Mouse (Mus musculus) MEL (cell line): Measurements from ENCODE around the gene BC147527. TPM values are rescaled to one million over a fixed set of nuclear protein-coding genes. Genes with fewer than 3 reads are reported as not detected.
"Not testable (repeated sequence)": the region's sequence is repeated elsewhere in the genome, so short reads cannot be mapped to it uniquely, and the experiment has no call there.

Source experiments
- DNase-seq: peaks from one replicate; pipeline ENCODE4 v3.0.0; 2011; ENCODE audit warnings: low read depth, low spot score
- H3K27ac ChIP-seq: 2 replicates; pipeline ENCODE4 v1.5.1; 2012; ENCODE audit warnings: low read depth, mild to moderate bottlenecking, control low read depth, low read length, moderate library complexity; ENCODE audit not compliant: control insufficient read depth
- H3K27me3 ChIP-seq, 2 experiments: fragments of 150-350 bp in 1 of 2; sonication (generic) in 1 of 2; 2 replicates each; pipeline ENCODE4 v1.6.1; 2012; ENCODE audit warnings: low read length in 2 of 2, mild to moderate bottlenecking in 2 of 2, improper control_type of control experiment in 1 of 2, moderate library complexity in 1 of 2; ENCODE audit not compliant: insufficient read depth in 2 of 2, control insufficient read depth in 1 of 2
- H3K36me3 ChIP-seq, 2 experiments: 2 replicates each; pipeline ENCODE4 v1.6.1; 2012 to 2014; ENCODE audit warnings: low read length in 2 of 2, improper control_type of control experiment in 1 of 2, inconsistent platforms in 1 of 2, mild to moderate bottlenecking in 1 of 2; ENCODE audit not compliant: insufficient read depth in 2 of 2, control insufficient read depth in 1 of 2
- H3K4me1 ChIP-seq, 2 experiments: fragments of 150-350 bp in 1 of 2; sonication (generic) in 1 of 2; 2 replicates each; pipeline ENCODE4 v1.6.1; 2012; ENCODE audit warnings: low read length in 2 of 2, improper control_type of control experiment in 1 of 2, mild to moderate bottlenecking in 1 of 2; ENCODE audit not compliant: insufficient read depth in 2 of 2, control insufficient read depth in 1 of 2
- H3K4me3 ChIP-seq, 2 experiments: fragments of 150-350 bp in 1 of 2; sonication (generic) in 1 of 2; 2 replicates each; pipeline ENCODE4 v1.5.1; 2012; ENCODE audit warnings: low read depth in 2 of 2, low read length in 2 of 2, mild to moderate bottlenecking in 2 of 2, moderate library complexity in 2 of 2, control low read depth in 1 of 2, improper control_type of control experiment in 1 of 2; ENCODE audit not compliant: control insufficient read depth in 1 of 2, insufficient read depth in 1 of 2
- H3K79me2 ChIP-seq: 2 replicates; pipeline ENCODE4 v1.6.1; 2012; ENCODE audit warnings: mild to moderate bottlenecking, low read length, moderate library complexity; ENCODE audit not compliant: control insufficient read depth, poor library complexity, insufficient read depth
- H3K9ac ChIP-seq: 2 replicates; pipeline ENCODE4 v1.6.1; 2012; ENCODE audit warnings: low read depth, mild to moderate bottlenecking, control low read depth, low read length, moderate library complexity; ENCODE audit not compliant: control insufficient read depth, poor library complexity, severe bottlenecking
- H3K9me3 ChIP-seq: fragments of 150-350 bp; sonication (generic); replicated peaks from 2 replicates; pipeline ENCODE4 v1.6.1; 2012; ENCODE audit warnings: mild to moderate bottlenecking, low read length, improper control_type of control experiment, moderate library complexity; ENCODE audit not compliant: insufficient read depth
- CHD2 ChIP-seq: IDR thresholded peaks from 2 replicates; pipeline ENCODE4 v1.6.1; 2011; ENCODE audit warnings: low read length, improper control_type of control experiment
- EP300 ChIP-seq, 2 experiments: IDR thresholded peaks; 2 replicates each; pipeline ENCODE4 v1.6.1; 2011; ENCODE audit warnings: improper control_type of control experiment in 2 of 2, low read length in 2 of 2, low read depth in 1 of 2, mild to moderate bottlenecking in 1 of 2
- GABPA ChIP-seq: IDR thresholded peaks from 2 replicates; pipeline ENCODE4 v1.6.1; 2012; ENCODE audit warnings: low read depth, mild to moderate bottlenecking, inconsistent platforms, low read length, improper control_type of control experiment, moderate library complexity
- HCFC1 ChIP-seq: IDR thresholded peaks from 2 replicates; pipeline ENCODE4 v1.6.1; 2012; ENCODE audit warnings: low read depth, mild to moderate bottlenecking, inconsistent platforms, low read length, improper control_type of control experiment, moderate library complexity
- JUND ChIP-seq: IDR thresholded peaks from 2 replicates; pipeline ENCODE4 v1.6.1; 2011; ENCODE audit warnings: low read depth, mild to moderate bottlenecking, improper control_type of control experiment, low read length
- MEF2A ChIP-seq: IDR thresholded peaks from 2 replicates; pipeline ENCODE4 v1.6.1; 2014; ENCODE audit warnings: low read depth, mild to moderate bottlenecking, inconsistent platforms, low read length, improper control_type of control experiment; ENCODE audit not compliant: poor library complexity, insufficient replicate concordance, severe bottlenecking; ENCODE audit errors: extremely low read depth
- MYB ChIP-seq: IDR thresholded peaks from 2 replicates; pipeline ENCODE4 v1.6.1; 2011; ENCODE audit warnings: mild to moderate bottlenecking, low read depth, low read length, improper control_type of control experiment
- RAD21 ChIP-seq: IDR thresholded peaks from 2 replicates; pipeline ENCODE4 v1.6.1; 2011; ENCODE audit warnings: mild to moderate bottlenecking, low read depth, low read length, improper control_type of control experiment
- TAL1 ChIP-seq: IDR thresholded peaks from 2 replicates; pipeline ENCODE4 v1.6.1; 2012; ENCODE audit warnings: mild to moderate bottlenecking, inconsistent platforms, low read length, moderate library complexity, mixed read lengths
- TCF12 ChIP-seq: IDR thresholded peaks from 2 replicates; pipeline ENCODE4 v1.6.1; 2014; ENCODE audit warnings: low read depth, mild to moderate bottlenecking, inconsistent platforms, low read length, improper control_type of control experiment, moderate library complexity
- UBTF ChIP-seq: IDR thresholded peaks from 2 replicates; pipeline ENCODE4 v1.6.1; 2012; ENCODE audit warnings: low read depth, mild to moderate bottlenecking, inconsistent platforms, low read length, improper control_type of control experiment, moderate library complexity, borderline replicate concordance; ENCODE audit not compliant: insufficient read depth
- ZKSCAN1 ChIP-seq: IDR thresholded peaks from 2 replicates; pipeline ENCODE4 v1.6.1; 2012; ENCODE audit warnings: low read depth, mild to moderate bottlenecking, inconsistent platforms, low read length, improper control_type of control experiment, moderate library complexity
- ZMIZ1 ChIP-seq: IDR thresholded peaks from 2 replicates; pipeline ENCODE4 v1.6.1; 2012; ENCODE audit warnings: low read depth, mild to moderate bottlenecking, inconsistent platforms, low read length, improper control_type of control experiment, moderate library complexity
- ZNF384 ChIP-seq: IDR thresholded peaks from 2 replicates; pipeline ENCODE4 v1.6.1; 2012; ENCODE audit warnings: low read depth, mild to moderate bottlenecking, inconsistent platforms, low read length, improper control_type of control experiment
- polyA plus RNA-seq, 2 experiments: library from polyadenylated mRNA; stranded (reverse) in 1 of 2; unstranded in 1 of 2; fragments of >175 nt in 1 of 2; fragments of >200 nt in 1 of 2; gene quantifications; 2 replicates each; pipeline versions ENCODE4 v1.2.1 to v1.2.4; 2012; ENCODE audit warnings: low replicate concordance in 2 of 2, low read depth in 1 of 2; ENCODE audit not compliant: insufficient read length in 2 of 2, insufficient read depth in 1 of 2, missing spikeins in 1 of 2
- total RNA-seq: library from RNA; depleted of rRNA; stranded (reverse); fragments of 300-350 nt; gene quantifications from 2 replicates; pipeline ENCODE4 v1.2.3, GENCODE M21; 2012

The BC147527 gene
- total and polyA plus RNA-seq, 3 experiments = not detected

- H3K9me3 ChIP-seq, H3K4me1 ChIP-seq, H3K36me3 ChIP-seq, H3K9ac ChIP-seq, DNase-seq, H3K79me2 ChIP-seq, H3K27ac ChIP-seq, H3K4me3 ChIP-seq, H3K27me3 ChIP-seq: not testable (repeated sequence)
Observed at GRCm38 (mm10) chr13:120259718-120260117, 40.5 kb upstream of the BC147527 start.

GRCm38 (mm10) chr13:120262870-120263269, 37.3 kb upstream of the BC147527 start, which contains the start of gene AF067061:
Gene AF067061, plus strand, starts transcription at chr13:120263114.
- H3K4me3 ChIP-seq = not testable (repeated sequence)

GRCm38 (mm10) chr13:120277837-120278236, 22.4 kb upstream of the BC147527 start:
- H3K9ac ChIP-seq, H3K79me2 ChIP-seq, DNase-seq, H3K9me3 ChIP-seq, H3K36me3 ChIP-seq, H3K4me1 ChIP-seq, H3K27me3 ChIP-seq, H3K4me3 ChIP-seq, H3K27ac ChIP-seq: not testable (repeated sequence)

More at GRCm38 (mm10) chr13:120262870-120263269, 37.3 kb upstream of the BC147527 start, which contains the start of gene AF067061:
- not testable (repeated sequence) for H3K9me3 ChIP-seq, H3K36me3 ChIP-seq, H3K4me1 ChIP-seq, H3K27ac ChIP-seq, H3K79me2 ChIP-seq, DNase-seq, H3K9ac ChIP-seq, H3K27me3 ChIP-seq

- H3K4me3 ChIP-seq = no peak overlapping the region
Observed at GRCm38 (mm10) chr13:120278784-120279183, 21.4 kb upstream of the BC147527 start.

More at GRCm38 (mm10) chr13:120278784-120279183, 21.4 kb upstream of the BC147527 start:
- Histone ChIP-seq H3K36me3 (no peaks in the 10 kb centered on the region), H3K27me3 (no peaks in the 10 kb centered on the region), H3K9me3 (no peaks in the 10 kb centered on the region), H3K27ac (no peak overlapping the region)
- no peak for DNase-seq
- TF ChIP-seq RAD21 (no peak), HCFC1 (no peak), CHD2 (no peak), ZMIZ1 (no peak), EP300 (IDR thresholded peaks at IDR 0.05; ENCODE audit: low read depth in 1 of 2, low read length in 2 of 2) (no peak), MEF2A (no peak), TCF12 (no peak), GABPA (no peak), ZNF384 (no peak), ZKSCAN1 (no peak), MYB (no peak), UBTF (no peak), JUND (no peak), TAL1 (no peak)
- TF ChIP-seq, all 39 proteins: peak for 0
- no peaks in the 10 kb centered on the region for H3K79me2 ChIP-seq
- no peak overlapping the region for H3K9ac ChIP-seq
- no peaks in the 10 kb centered on the region for H3K4me1 ChIP-seq
